Mouse (Mus musculus): ENCODE data around the gene Fdps.
"Not testable (repeated sequence)": the region's sequence is repeated elsewhere in the genome, so short reads cannot be mapped to it uniquely, and the experiment has no call there.

The Fdps gene

DNA sequence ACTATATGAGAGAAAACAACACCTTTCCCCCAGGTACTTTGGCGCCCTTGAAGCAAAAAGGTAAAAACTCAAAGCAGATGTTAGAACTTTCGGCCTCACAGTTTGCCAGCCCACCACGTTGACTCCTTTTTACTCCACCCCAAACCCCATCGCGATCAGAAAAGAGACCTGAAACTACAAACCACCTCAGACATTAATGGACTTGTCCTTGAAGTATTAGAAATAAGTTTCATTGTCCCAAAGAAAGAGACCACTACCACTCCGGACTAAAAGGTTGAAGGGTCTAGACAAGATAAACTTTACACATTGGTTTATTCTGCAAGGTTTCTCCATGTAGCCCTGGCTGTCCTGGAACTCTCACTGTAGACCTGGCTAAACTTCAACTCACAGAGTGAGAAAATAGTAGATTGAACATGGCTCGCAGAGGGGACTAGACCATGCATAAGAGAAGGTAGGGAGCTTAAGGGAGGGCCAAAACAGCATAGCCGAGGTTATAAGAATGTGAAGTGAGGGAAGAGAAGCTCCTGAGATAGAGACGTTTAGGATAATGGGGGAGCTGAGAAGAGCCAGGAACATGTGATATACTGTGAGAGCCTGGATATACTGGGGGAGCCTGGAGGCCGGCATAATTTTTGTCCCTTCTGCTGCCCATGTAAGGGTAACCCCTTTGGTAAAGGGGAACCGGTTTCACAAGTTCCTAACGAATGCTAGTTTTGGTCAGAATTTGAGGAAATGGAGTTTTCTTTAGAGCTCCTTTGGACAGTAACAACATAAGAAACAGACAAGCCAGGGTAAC, 934 bp upstream of the Fdps start:
- in situ Hi-C loops (cut with MboI, MseI) = no loop called here

DNA sequence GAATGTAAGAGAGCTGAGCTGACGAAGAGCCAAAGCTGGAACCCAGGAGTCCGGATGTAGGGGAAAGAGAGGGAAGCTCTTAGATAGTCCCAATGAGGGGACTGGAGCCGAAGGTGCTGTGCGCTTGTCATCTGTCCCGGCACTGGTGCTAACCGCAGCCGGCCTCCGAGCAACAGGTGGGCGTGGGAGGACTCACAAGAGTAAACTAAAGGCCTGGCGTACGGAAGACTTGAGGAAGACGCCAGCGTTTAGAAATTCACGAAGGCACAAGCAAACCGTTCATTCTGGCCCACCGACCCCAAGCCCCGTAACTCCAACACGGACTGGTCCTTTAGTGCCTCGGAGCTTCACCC, 324 bp downstream of the Fdps start:
- in situ Hi-C loops (cut with MboI, MseI) = no loop called here

GRCm38 (mm10) chr3:89100811-89101210, 948 bp downstream of the Fdps start, which contains the start of gene Gm43738:
TSS of gene Gm43738 (minus strand) at chr3:89101099.
- in situ Hi-C loops (cut with MboI, MseI) = no loop called here

DNA sequence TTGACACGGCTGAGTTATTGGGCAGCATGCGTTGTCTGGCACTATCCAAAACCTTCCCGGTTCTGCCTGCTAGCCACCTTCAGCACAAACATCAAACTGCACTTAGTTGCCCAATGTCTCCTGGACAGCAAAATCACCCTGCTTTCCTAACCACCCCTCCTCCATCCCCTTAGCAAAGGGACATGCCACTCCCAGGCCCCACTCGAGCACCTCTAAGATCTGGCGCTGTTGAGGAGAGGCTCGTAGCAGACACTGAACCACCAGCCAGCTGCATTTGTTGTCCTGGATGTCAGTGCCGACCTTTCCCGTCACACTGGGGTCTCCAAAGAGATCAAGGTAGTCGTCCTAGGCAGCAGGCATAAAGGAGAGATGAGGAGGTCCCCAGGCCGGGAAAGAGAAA, 7.7 kb downstream of the Fdps start:
- in situ Hi-C loops (cut with MboI, MseI) = loop anchor here (5.0 kb wide), 1 partner anchor 113 kb away; no protein-coding TSS in a partner anchor

GRCm38 (mm10) chr3:89093175-89093574, 8.6 kb downstream of the Fdps start, which contains the start of gene Rusc1:
TSS of gene Rusc1 (minus strand) at chr3:89093311.
- in situ Hi-C loops (cut with MboI, MseI) = loop anchor here (5.0 kb wide), 1 partner anchor 114 kb away; no protein-coding TSS in a partner anchor

GRCm38 (mm10) chr3:89092509-89093090, 9.2 kb downstream of the Fdps start:
- in situ Hi-C loops (cut with MboI, MseI) = loop anchor here (5.0 kb wide), 1 partner anchor 115 kb away; no protein-coding TSS in a partner anchor

DNA sequence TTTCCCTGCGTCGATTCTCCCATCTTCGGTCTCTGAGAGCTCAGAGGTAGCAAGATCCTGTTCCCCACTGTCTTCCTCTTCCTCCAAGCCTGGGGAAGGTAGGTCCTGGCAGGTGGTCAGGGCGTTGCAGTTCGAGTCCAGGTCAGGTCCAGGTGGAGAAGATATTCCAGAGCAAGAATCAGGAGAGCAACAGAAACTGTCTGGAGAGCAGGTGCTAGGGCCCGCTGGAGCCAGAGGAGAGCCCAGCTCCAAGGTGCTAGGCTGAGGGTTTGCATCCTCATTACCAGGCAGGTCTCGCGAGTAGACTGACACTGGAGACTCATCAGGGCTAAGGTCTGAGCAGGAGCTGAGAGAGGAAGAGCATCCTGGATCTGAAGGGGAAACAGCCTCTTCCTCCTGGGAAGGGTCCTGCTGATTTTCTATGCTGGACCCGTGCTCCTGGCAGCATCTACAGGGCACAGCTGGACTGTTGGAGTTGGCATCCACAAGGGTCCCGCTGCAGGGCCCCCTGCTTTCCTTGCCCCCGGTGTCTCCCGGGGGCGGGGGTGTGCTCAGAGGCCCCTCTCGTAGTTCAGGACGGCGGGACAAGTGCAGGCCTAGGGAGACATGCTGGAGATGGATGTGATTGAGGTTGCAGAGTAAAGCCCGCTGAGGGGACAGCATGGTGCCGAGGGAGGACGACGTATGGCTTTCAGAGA, 9.8 kb downstream of the Fdps start:
- in situ Hi-C loops (cut with MboI, MseI) = loop anchor here (5.0 kb wide), 1 partner anchor 115 kb away; no protein-coding TSS in a partner anchor

- in situ Hi-C loops (cut with MboI, MseI) = loop anchor here (5.0 kb wide), 1 partner anchor 116 kb away; no protein-coding TSS in a partner anchor
Measured at GRCm38 (mm10) chr3:89090694-89091655, 10.8 kb downstream of the Fdps start.

- in situ Hi-C loops (cut with MboI, MseI) = loop anchor here (5.0 kb wide), 1 partner anchor 117 kb away; no protein-coding TSS in a partner anchor
Measured at GRCm38 (mm10) chr3:89089882-89090591, 11.7 kb downstream of the Fdps start.

GRCm38 (mm10) chr3:89088974-89089373, 12.8 kb downstream of the Fdps start:
- in situ Hi-C loops (cut with MboI, MseI) = no loop called here

DNA sequence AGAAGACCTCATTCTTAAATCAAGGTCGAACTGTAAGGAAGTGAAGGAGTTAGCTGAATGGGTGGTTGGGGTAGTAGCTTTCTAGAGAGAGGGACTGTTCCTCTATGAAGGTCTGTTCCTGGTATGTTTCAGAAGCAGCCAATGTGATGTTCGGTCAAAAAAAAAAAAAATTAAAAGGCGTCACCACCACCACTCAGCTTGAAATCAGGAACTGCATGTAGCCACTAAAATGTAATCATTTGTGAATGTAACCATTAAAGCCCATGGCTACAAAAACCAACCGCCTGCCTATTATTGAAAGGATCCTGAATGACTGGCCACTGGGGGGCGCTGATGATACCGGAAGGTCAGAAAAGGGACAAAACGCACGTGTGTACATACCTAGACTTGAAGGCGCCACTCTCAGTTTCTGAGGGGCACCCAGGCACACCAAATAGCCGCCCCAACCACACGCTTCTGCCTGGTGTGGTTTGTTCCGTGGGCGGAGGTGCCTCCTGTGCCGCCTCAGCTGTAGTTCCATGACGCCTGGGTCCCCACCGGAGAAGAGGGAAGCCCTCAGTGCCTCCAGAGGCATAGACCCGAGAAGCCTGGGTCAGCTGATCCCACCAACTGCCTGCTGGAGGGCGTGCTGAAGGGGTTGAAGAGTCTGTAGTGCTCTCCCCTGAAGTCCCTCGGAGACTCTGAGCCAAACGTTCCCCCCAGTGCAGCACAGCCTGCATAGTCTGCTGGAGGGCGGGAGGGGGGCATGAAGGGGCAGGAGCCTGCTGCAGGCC, 14.2 kb downstream of the Fdps start:
- in situ Hi-C loops (cut with MboI, MseI) = no loop called here

DNA sequence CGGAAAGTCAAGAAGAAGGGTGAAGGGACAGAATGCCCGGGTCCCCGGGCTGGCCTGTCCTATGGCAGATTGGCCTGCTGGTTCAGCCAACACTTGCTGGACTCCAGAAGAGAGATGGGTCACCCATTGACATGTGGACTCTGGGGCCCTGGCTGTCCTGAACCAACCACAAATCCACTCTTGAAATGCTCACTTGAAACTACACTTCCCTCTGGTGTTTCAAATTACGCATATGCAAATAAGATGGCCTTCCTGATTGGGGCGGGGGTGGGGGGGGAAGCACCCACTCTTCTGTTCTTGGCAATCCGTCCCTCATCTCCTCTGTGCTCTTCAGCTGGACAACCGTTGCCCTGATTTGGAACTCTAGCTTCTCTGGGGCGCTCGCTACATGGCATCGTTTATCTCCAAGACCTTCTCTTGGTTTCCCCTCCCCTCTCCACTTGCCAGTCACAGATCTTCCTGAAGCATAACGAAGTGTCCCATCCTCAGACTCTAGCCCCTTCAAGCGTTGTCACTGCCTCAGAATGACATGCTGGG, 17.0 kb downstream of the Fdps start:
- in situ Hi-C loops (cut with MboI, MseI) = no loop called here

DNA sequence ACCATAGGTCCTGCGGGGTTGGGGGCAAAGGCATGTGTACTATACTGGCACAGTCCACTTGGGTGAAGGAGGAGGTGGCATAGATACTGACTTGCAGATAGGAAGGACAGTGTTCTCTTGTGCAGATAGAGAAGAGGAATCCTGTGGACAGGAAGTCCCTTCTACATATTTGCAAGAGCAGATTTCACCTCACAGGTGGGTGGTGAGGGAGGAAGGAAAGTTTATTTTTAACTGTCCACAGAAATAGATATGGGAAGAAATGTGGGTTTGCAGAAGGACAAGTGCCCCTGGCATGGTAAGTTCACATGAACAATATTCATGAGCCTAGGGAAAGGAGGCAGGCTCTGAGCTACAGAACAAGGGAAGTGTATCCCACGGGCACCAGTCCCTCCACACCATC, 17.6 kb downstream of the Fdps start:
- in situ Hi-C loops (cut with MboI, MseI) = no loop called here

GRCm38 (mm10) chr3:89082287-89082686, 19.5 kb downstream of the Fdps start:
- in situ Hi-C loops (cut with MboI, MseI) = not testable (repeated sequence)

GRCm38 (mm10) chr3:89077383-89077782, 24.4 kb downstream of the Fdps start:
- in situ Hi-C loops (cut with MboI, MseI) = no loop called here

DNA sequence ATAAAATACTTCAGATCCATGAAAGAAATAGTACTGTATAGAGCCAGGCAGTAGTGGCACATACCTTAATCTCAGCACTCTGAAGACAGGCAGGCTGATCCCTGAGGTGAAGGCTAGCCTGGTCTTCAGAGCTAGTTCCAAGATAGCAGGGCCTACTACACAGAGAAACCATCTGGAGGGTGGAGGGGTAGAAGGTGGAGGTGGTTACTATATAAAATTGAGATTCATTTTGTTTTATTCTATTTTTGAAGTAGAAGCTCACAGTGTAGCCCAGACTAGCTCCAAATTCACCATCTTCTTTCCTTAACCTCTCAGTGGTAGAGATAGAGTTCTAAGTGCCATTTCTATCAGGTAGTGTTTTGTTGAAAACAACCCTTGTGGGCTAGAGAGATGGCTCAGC, 34.5 kb downstream of the Fdps start:
- in situ Hi-C loops (cut with MboI, MseI) = no loop called here

- in situ Hi-C loops (cut with MboI, MseI) = no loop called here
Measured at GRCm38 (mm10) chr3:89061696-89062095, 40.1 kb downstream of the Fdps start.

DNA sequence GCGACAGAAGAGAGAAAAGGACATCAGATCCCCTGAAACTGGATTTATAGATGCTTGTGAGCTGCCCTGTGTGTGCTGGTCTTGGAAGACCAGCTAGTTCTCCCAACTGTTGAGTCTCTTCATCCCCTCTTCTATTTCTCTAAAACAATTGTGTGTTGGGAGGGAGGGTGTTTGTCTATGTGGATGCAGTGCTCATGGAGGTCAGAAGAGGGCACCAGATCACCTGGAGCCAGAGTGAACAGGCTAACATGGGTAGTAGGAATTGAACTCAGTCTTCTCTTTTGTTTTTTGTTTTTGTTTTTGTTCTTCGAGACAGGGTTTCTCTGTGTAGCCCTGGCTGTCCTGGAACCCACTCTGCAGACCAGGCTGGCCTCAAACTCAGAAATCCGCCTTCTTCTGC, 43.0 kb downstream of the Fdps start:
- in situ Hi-C loops (cut with MboI, MseI) = loop anchor here (5.0 to 10.0 kb wide), 2 partner anchors 84 to 744 kb away; no protein-coding TSS in a partner anchor

DNA sequence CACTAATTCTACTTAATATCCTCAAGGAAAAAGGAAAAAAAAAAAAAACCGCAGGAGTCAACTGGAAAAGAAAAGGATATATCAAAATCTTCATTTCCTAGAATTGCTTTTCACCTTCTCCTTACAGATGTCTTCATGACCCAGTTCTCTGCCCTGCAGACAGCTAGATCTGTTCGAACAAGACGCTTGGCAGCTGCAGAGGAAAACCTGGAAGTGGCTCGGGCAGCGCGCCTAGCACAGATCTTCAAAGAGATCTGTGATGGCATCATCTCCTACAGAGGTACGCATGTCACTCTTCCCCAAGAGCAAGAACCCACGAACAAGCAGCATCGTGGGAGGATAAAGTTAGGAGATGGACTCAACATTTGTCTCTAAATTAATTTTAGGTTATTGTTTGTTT, 43.4 kb downstream of the Fdps start:
- in situ Hi-C loops (cut with MboI, MseI) = loop anchor here (5.0 to 10.0 kb wide), 2 partner anchors 84 to 744 kb away; no protein-coding TSS in a partner anchor

All from regulatory T cell (primary cell).